Mouse (Mus musculus) gastrocnemius, postnatal 25 days (tissue): Measurements from ENCODE around the gene Palld. TPM values are rescaled to one million over a fixed set of nuclear protein-coding genes. Genes with fewer than 3 reads are reported as not detected.

Experiments
- DNase-seq: peaks from one replicate; pipeline ENCODE4 v3.0.0; 2022
- total RNA-seq, 2 experiments: library from RNA; stranded (reverse); gene quantifications; 1 replicate in 1 of 2; 2 replicates in 1 of 2; pipeline ENCODE4 v1.2.3; 2021

Palld gene
- total RNA-seq, 2 experiments from 2014 or later = 90.9 to 120 TPM

DNA sequence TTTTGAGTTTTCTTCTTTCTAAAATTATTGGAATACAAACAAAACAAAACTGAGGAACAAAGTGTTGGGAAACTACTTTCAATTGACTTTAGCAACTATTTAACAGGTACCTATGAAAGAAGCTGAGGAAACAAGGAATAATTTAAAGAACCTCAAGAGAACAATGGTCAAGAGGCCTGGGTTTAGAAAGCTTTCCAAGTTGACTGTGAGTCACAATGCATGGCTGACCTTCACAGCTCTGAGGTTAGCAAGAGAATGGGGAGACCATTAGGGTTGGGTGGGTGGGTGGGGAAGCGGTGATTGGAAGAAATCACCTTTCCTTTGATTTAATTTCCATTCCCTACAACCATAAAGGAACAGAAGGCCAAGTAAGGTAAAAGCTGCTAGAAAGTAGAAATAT lies 35.6 kb downstream of the Palld start:
- no peak for DNase-seq

DNA sequence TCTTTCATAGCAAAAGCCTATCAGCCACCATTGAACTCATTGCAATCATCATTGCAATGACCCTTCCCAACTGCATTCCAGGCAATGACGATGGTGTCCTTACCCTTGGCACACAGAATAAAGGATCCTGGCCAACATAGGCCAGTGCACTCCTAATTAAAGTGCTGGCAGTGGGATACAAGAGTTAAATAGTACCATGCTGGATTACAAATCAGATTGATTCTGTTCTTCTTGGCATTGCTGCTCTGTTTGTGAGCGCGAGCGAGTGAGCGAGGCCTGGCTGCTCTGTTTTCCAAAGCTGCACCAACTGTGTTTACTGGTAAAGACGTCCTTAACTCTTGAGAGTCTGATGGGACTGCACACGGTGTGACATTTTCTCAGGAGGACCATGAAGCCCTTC lies 37.1 kb downstream of the Palld start:
- DNase-seq = no peak

DNA sequence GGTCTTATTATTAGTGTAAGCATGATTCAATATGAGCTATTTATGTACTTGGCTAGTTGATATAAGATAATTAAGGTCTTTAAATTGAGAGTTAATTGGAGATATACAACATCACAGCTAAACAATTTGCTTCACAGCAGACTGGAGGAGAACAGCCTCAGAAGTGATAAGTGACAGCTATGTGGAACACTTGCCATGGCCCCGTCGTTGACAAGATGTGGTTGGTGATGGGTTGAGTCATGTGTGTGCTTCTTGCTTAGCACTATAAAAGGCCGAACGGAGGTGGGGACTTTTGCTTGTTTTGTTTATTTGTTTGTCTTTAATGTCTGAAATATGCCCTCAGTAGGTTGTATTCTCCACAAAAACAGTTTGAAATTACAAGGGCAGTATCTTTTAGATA lies 51.2 kb downstream of the Palld start:
- DNase-seq = no peak

DNA sequence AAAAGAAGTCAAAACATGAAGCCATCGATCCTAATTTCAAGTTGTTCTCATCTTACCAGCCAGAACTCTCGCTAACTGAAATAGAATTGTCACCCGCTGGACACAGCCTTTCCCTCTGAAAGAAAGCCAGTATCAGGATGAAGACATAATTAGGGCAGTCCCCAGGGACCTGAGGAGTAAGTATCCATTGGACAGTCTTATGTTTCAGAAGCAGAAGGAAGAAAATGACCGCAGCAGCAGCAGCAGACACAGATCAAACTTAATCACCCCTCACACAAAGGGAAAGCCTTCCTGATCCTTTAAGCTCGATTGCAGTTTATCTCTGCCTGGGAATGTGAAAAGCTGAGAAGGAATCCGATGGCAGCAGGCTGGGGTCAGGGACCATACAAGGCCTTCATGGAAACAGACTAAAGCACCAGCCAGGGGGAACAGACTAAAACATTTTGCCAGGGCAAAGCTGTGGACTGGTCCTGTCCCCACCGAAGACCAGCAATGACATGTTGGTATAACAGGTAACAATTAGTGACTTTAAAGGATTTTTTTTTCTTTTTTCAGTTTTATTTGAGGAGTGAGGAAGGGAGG lies 53.8 kb downstream of the Palld start:
- DNase-seq = peak; percentile 9

DNA sequence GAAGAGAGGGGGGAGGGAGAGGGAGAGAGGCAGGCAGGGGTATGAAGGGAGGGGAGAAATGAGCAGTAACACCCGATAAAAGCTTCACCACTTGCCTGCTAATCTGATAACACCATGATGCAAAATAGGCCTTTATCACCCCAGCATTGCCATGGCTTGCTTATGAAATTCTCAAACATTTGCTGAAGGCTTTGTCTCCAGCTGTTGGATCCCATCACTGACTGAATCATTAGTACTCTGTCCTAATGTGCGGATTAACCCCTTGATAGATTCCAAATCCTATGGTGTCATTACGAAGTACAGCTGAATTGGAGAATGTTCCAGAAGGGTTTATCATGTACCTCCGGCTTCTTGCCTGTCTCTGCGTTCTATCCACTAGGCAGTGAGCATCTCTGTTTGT lies 55.0 kb downstream of the Palld start:
- DNase-seq = no peak

DNA sequence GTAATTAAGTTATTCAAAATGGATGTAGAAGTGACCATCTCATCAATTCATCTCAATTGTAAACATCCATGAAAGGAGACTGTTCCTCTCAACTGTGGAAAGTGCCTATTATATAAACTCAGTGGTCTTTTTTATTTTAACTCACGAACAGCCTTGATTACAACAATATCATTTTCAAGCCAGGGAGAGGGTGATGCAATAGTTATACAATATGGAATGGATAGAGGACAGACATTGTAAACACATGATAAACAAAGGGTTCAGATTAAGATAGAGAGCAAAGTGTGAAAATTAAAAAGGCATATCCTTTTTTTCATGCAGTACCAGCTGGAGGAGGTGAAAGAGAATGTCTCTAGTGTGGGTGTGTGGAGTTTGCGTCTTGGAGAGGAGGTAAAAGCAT lies 57.5 kb downstream of the Palld start:
- DNase-seq = no peak

DNA sequence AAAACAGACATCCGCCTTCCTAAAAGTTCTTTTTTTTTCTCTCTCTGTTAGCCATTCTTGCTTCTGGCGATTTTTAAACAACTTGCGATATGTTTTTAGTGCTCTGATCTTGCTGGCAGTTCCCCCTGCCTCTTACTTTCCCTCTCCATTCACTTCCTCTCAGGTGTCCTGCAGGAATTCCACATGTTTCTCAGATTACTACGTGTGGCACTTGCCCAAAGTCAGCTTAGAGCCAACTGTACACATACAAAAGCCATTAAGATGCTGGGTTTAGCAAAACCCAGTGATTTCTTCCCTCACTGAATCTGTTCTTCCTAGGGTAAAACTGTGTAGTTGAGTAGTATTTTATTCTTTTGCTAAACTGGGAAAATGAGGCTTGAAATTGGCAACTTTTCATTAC lies 57.9 kb downstream of the Palld start:
- no peak for DNase-seq

DNA sequence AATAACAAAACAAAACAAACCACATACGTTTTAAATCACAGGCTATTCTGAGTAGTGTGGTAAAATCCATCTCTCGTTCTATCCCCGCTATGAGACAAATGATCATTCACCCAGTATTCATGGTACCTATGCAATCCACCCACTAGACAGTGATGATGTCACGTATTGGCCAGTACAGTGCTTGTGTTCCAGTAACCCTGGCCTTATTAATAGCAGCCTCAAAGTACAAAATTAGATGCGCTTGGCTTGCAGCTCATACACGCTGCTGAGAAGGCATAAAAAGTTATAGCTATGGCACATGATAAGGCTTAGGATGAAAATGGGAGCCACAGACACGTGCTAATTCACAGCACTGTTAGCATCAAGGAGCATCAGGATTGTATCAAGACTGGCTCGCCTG lies 58.7 kb downstream of the Palld start:
- peak; percentile 40 for DNase-seq

DNA sequence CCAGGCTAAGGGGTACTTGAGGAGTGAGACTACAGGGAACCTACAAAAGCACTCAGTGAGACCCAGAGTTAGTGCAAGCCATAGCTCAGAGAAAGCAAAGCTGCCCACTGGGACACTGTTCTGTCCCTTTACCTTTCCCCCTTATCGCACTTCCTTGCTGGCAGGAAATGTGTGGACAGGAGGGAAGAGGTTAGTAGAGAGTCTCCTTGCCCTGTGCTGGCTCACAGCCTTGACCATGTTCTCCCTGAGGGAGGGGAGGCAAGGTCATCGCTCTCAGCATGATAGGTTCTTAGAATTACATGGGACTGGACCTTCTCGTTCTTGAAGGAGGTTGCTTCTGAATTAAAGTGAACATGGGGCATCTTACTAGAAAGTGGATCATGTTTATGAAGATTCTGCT lies 69.3 kb downstream of the Palld start:
- no peak for DNase-seq

DNA sequence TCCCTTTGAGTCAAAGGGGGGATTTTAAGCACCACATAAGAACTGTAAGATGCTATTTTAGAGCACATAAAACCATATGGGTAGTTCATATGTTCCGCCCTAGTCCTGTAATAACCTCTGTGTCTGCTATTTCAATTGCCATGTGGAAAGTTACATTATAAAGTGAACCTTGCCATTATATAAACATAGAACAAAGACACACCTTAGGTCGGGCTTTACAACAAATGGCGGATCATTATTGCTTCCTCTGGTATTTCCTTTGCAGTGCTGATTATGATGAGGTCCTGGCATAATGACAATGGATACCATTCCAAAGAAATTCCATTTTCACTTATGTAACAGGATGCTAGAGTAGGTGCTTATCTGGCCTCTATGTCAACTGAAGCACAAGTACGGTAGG lies 70.5 kb downstream of the Palld start:
- DNase-seq = no peak

DNA sequence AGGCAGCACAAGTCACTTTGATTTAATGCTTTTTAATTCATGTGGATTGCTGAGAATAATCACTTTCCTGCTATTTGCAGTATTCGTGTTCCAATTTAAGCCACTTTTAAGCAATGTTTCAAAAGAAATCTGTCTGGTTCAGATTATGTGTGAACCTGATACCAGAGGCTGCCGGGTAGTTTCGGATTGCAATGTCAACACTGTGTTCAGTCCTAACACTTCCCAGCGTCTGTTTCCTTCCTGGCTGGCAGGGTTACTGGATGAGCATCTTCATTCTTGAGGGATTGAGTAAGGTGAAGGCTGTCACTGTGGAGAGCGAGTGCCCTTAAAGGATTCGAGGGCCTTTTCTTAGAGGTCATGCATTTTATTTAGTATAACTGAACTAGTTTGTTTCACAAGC lies 71.7 kb downstream of the Palld start:
- peak; percentile 28 for DNase-seq

DNA sequence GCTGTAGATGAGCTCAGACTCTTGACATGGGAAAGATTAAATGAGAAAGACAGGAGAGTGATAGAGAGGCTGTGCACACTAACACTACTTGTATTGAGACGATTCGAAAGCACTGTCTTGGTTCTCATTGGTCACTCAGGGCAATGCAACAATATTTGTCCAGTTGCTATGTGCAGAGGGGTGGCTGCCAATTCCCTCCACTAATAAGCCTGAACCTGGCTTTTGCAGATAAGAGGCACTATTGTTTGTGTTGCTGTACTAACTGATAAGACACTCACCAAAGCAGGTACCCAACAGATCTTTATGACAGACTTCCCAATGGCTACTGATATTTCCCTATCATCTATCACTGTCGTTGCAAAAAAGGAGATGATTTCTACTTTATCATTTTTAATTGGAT lies 77.9 kb downstream of the Palld start:
- DNase-seq = no peak

DNA sequence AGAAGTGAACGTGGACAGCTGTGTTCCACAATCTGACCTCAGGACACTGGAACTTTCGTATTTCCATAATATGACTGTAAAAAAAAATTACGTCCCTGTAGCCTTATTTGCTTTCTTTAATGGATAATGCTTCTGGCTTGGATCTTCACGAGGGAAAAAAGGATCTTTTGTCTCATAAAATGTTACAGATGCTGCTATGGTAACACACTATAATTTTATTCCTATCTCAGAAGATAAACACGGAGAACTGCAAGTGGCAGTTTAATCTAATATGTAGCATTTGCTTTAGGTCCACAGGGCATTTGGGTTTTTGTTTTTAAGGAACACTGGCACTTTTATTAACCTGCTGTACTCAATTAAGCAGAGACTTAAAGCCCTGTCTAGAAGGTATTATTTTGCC lies 79.3 kb downstream of the Palld start:
- no peak for DNase-seq

DNA sequence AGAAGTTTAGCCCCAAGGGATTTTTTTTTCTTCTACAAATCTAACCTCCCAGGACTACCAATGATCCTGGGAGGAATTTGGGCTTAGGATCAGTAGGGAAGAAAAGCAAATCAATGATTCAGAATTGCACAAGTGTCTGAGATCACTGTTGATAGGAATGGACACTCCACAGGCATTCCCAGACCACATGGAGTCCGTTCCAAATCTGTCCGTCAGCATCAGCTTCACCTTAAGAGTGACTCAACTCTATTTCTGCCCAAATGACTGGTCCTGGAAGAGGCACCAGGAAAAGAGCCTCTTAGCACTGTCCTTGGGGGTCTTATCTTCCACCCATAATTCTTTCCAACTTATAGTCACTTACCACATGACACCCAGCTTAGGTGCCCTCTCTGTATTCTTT lies 98.7 kb downstream of the Palld start:
- DNase-seq = no peak

DNA sequence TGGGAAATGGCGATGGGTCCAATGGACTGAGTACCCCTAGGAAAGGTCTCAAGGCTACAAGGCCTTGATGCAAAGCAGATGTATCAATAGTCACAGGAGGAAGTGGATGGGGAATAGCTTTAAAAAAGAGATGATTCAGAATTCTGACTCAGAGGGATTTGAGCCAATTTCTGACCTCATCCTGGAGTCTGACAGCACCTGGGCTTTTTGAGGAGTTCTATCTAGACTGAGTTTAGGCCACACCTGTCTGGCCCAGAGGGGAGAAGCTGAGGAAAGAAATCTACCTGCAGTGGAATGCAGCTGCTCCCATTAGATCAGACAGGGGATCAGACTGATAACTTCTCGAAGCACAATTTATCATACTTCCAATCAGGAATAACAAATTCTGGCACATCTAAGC lies 99.7 kb downstream of the Palld start:
- no peak for DNase-seq

DNA sequence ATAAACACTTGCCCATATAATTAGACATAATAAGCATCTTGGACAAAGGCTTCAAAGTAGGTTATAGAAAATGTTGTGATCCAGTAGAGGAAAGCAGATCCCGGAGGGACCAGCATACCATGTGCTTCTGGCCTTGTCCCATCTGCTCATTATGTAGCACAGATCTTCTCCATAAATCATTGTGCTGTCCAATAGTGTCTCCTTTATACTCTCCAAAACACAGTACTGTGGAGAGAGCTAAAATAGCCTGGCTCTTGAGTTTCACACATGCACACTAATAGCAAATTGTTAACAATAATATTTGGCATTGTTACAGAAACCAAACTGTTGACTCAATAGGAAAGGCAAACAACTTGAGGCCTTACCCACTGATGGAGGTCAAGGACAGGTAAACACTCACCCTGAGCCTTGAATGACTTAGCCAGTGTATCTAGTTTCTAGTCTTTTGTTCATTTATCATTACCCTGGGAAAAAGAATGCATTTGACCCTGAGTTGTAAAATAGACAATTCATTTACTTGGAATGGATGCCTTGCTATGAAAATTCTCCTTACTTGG lies 105.0 kb downstream of the Palld start:
- no peak for DNase-seq

DNA sequence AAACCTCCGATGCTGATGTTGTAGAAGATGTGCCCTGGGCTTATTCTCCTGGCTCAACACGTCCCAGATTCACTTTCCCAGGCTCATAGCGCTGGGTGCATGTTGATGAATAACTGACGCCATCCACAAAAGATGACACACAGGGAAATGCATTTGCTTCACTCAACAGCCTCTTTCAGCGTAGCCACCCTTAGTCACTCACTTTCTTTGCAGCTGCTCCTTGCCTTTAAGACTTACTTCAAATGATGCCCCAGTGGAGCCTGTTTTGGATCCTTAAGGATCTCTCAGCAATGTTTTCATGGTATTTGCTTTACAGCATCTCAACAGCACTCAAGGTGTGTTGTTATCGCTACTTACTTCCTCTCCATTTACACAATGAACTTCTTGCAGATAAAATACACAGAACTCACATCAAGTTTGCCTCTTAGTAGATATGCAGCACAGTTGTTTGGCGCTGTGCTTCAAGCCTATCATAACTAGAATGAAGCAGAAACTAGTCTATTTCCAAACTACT lies 105.9 kb downstream of the Palld start:
- no peak for DNase-seq

DNA sequence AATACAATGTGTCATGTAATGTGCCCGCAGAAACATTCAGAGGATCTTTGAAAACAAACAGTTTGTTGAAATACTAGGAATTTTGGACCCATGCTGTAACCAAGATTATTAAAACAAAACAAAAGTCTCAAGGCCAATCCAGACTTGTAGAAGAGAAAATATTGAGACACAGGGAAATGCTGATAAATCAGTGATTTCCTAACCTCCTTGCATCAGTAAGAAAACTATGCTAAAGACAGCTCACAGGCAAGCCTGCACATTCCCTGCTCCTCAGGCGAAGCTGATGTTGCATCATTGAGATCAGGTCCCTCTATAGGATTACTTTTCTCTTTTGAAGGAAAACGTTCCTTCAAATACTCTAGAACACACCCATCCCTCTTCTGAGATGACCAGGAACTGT lies 112.5 kb downstream of the Palld start:
- DNase-seq = no peak

DNA sequence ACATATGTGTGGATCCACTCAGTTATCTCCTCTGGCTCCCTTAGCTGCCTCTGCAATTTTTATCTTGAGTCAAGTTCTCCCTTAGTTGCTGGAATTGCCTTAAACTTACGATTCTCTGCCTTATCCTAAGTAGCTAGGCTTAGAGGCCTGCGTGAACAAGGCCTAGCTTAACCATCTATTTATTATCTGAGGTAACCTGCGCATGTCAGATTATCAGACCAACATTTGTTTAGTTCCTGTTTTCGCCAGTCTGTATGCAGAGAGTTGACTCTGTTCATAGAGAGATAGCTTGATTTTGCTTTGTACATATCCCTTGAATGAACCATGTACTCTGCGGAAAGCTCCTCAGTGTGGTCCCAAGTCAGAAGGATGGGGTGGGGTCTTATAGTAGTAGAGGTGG lies 113.2 kb downstream of the Palld start:
- DNase-seq = no peak

DNA sequence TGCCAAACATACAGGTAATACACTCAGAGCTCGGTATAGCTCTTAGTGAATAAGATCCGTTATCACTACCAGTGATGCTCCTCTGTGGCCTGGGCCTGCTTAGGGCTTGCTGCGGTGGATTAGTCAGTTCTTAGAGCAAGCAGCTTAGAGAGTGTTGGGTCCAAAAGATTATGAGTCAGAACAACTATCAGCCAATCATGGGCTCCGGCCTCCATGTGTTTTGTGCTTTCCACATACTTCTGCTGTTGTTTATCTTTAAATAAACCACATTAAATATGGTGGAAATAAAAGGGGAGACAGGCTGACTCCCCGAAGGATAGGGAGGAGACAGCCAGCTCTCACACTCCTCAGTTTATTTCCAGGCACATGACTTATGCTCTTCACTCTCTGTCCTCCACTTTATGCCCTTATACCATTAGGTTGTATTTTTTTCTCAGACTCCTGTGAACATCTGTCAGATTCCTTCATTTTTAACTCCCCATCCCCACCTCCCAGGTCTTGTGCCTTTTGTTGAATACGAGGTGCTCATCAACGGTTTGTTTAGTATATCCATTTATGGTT lies 119.5 kb downstream of the Palld start:
- DNase-seq = no peak

DNA sequence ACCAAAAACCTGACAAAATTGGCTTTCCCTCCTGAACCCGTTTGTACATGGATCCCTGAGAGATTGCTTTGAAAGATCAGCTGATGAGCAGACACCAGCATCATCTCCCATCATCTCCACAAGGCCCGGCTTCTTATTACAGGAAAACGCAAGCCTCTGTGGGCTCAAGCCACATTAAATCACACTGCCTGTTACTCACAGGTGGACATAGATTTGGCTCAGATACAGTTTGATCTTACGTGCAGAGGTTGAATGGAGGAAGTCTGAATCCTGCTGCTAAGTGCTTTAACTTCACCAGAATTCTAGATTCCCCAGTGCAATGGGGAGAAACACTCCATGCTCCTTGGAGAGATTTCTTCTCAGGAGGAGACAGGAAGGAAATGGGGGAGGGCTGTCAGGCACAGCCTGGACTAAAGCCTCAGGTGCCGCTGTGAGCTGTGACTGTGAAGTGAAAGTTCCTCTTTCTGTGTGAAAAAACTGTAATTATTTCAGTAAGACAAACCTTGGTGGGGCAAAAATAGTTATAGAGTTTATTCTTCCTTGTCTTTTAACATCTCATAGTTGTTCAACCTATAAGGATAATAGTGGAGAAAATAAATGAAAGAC lies 121.7 kb downstream of the Palld start:
- no peak for DNase-seq

DNA sequence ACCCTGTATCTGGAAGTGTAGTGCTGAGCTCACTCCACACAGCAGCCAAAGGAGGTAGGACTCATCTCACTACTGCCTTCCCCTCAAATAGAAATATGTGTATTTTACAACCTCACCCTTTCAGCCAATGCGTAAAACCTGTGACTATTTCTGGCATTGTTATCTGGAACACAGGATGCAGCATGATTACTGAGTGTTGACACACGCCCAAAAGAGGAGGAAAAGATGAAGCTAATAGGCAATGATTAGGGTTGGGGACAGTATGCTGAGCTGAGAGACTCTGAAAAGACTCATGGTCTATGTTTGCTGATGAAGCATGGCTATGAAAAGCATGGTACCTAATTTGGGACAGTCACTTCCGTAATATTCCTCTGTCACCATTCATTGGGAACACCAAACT lies 124.3 kb downstream of the Palld start:
- no peak for DNase-seq

DNA sequence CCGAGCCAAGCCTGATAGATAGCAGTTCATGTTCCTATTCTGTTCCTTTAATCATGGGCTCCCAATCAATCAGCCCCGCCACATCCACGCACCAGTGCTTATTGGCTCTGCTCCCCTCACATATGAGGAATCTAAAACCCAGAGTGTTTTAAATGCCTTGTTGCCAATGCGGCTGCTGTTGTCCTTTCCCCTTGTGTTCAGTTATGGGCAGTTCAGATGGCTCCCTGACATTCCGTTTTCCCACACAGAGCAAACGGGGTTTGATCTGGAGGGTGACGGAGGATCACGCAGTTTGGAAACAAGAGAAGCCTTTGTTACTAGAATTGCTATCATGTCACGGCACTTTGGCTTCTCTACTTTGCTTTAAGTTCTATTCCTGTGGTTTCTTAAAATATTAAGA lies 125.9 kb downstream of the Palld start:
- no peak for DNase-seq

DNA sequence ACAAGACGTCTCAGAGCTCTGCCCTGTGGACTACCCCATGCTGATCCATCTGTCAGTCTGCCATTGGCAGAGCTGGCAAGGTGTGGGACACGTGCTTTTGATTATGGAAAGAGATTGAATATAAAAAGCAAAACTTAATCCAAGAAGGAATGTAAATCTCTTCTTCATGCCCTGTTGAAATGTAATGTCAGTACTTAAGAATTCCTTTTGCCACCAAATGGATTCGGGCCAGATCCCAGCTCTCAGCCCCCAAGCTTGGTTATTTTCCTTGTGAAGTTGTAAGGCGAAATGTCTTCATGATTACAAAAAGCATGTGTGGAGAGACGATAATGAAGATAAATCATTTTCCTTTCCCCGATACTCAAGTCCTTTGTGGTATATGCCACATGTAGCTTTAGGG lies 126.6 kb downstream of the Palld start:
- no peak for DNase-seq
